Mouse (Mus musculus): Measurements from ENCODE around the gene Gipc3.

DNA sequence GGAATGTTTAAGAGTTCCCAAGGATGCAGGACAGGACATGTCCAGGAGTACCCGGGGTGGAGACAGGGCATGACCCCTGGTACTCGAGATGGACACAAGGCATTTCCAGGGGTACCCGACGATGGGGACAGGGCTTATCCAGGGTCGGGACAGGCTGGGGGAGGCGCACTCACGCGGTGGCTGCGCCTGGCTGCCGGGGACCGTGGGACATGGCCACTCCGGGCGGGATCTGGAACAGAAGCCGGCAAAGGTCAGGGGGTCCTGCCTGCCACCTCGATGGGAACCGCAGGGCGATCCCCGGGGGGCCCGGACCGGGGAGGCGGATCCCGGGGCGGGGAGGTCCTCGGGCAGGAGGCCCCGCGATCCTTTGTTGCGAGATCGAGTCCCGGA lies 6.9 kb upstream of the Gipc3 start:
- no peak for TF ChIP-seq CTCF (IDR thresholded peaks at IDR 0.05; ENCODE audit: borderline replicate concordance, control insufficient read depth, extremely low read depth, insufficient read depth, low read length, poor library complexity)
- TF ChIP-seq POLR2A (IDR thresholded peaks at IDR 0.05; ENCODE audit: control insufficient read depth, extremely low read depth, insufficient read depth, low read length, poor library complexity) = no peak

All from thymus, adult 2 months (tissue).